10 mouse cellular contexts compared by ENCODE assay signal in genomic region chr10:105714844-105715243, GRCm38 (mm10).
A peak's percentile ranks its signal among the peaks of the same experiment; 100 is the strongest.
DNase-seq lines count a peak whose midpoint lies in the region; ATAC-seq and TF ChIP-seq lines count a peak whose summit lies in the region.
"Had no signal": no experiment of that assay in that cellular context is flagged by ENCODE, and none has a peak within 500 bp of the region (broad histone marks: within the 10 kb centered on the region; RNA-seq: fewer than 3 reads in every experiment).

No protein-coding gene starts in this region.

- no peak overlapping the region for H3K9ac ChIP-seq in hindbrain, embryonic 14.5 days
- H3K9ac ChIP-seq in hindbrain, embryonic 16.5 days (ENCODE audit: low read depth, low read length): no peak overlapping the region
- H3K9ac ChIP-seq in MEL (ENCODE audit: control insufficient read depth, low read depth, low read length, poor library complexity, severe bottlenecking): no peak overlapping the region
- H3K9ac ChIP-seq: lung, embryonic 15.5 days had no signal

- peak; percentile 80 for TF ChIP-seq RAD21 in MEL (IDR thresholded peaks at IDR 0.05; ENCODE audit: low read depth, low read length)

- WGBS in hindbrain, embryonic 14.5 days: 8% methylated on average over 6 of the region's 6 CpGs
- WGBS in hindbrain, embryonic 16.5 days: 10% methylated on average over 6 of the region's 6 CpGs
- WGBS in heart, embryonic 10.5 days: 17% methylated on average over 6 of the region's 6 CpGs

- H3K4me1 ChIP-seq in hindbrain, embryonic 14.5 days (replicated peaks; ENCODE audit: control insufficient read depth, insufficient read depth, low read length): no peaks in the 10 kb centered on the region
- no peaks in the 10 kb centered on the region for H3K4me1 ChIP-seq in hindbrain, embryonic 16.5 days (ENCODE audit: control insufficient read depth, insufficient read depth, low read depth, low read length)
- no peaks in the 10 kb centered on the region for H3K4me1 ChIP-seq in MEL (ENCODE audit: control insufficient read depth in 1 of 2, insufficient read depth in 2 of 2, low read length in 2 of 2)
- no peaks in the 10 kb centered on the region for H3K4me1 ChIP-seq in heart, embryonic 10.5 days
- H3K4me1 ChIP-seq: lung, embryonic 15.5 days had no signal

- no peak overlapping the region for H3K4me3 ChIP-seq in hindbrain, embryonic 14.5 days (replicated peaks; ENCODE audit: low read length)
- no peak overlapping the region for H3K4me3 ChIP-seq in hindbrain, embryonic 16.5 days (ENCODE audit: low read length)
- no peak overlapping the region for H3K4me3 ChIP-seq in MEL (ENCODE audit: control insufficient read depth in 1 of 2, insufficient read depth in 1 of 2, low read depth in 2 of 2, low read length in 2 of 2)
- no peak overlapping the region for H3K4me3 ChIP-seq in heart, embryonic 10.5 days
- H3K4me3 ChIP-seq: erythroblast, embryonic 14.5 days; lung, embryonic 15.5 days had no signal

- TF ChIP-seq CTCF in MEL (IDR thresholded peaks at IDR 0.05 in 2 of 3, conservative IDR thresholded peaks at IDR 0.05 in 1 of 3; ENCODE audit: control insufficient read depth in 1 of 3, insufficient read depth in 1 of 3, low read depth in 2 of 3, low read length in 3 of 3, poor library complexity in 1 of 3, severe bottlenecking in 1 of 3): peak; percentile 25 to 76 (median 66); a peak in 5 of 6 replicates

- no peak overlapping the region for H3K27ac ChIP-seq in hindbrain, embryonic 14.5 days
- H3K27ac ChIP-seq in hindbrain, embryonic 16.5 days (ENCODE audit: low read depth, low read length): no peak overlapping the region
- no peak overlapping the region for H3K27ac ChIP-seq in MEL (ENCODE audit: control insufficient read depth, low read depth, low read length)
- no peak overlapping the region for H3K27ac ChIP-seq in heart, embryonic 10.5 days
- H3K27ac ChIP-seq: lung, embryonic 15.5 days had no signal

- H3K27me3 ChIP-seq in hindbrain, embryonic 14.5 days (ENCODE audit: control insufficient read depth, insufficient read depth, low read length): no peaks in the 10 kb centered on the region
- H3K27me3 ChIP-seq in hindbrain, embryonic 16.5 days (replicated peaks; ENCODE audit: control insufficient read depth, insufficient read depth, low read length): no peaks in the 10 kb centered on the region
- no peaks in the 10 kb centered on the region for H3K27me3 ChIP-seq in MEL (ENCODE audit: control insufficient read depth in 1 of 2, insufficient read depth in 2 of 2, low read length in 2 of 2)
- H3K27me3 ChIP-seq in heart, embryonic 10.5 days (ENCODE audit: insufficient read depth, poor library complexity, severe bottlenecking): no peaks in the 10 kb centered on the region
- H3K27me3 ChIP-seq: lung, embryonic 15.5 days had no signal

- DNase-seq in hindbrain, embryonic 14.5 days (ENCODE audit: low spot score): peak; percentile 86
- DNase-seq in 3T3-L1 (ENCODE audit: low read depth, low spot score) (peak; percentile 45), MEL (ENCODE audit: low read depth, low spot score) (peak; percentile 57)
- peak; percentile 41 for DNase-seq in embryo, embryonic 11.5 days (ENCODE audit: low read depth, low spot score)
- DNase-seq in lung, postnatal 14 days: peak; percentile 7
- DNase-seq in gastrocnemius, postnatal 10 days: no peak
- no peak for DNase-seq in heart, embryonic 10.5 days (ENCODE audit: low spot score)

- H3K4me2 ChIP-seq in hindbrain, embryonic 14.5 days (replicated peaks): no peak overlapping the region
- no peak overlapping the region for H3K4me2 ChIP-seq in hindbrain, embryonic 16.5 days (ENCODE audit: low read length)
- H3K4me2 ChIP-seq: lung, embryonic 15.5 days had no signal

- H3K9me3 ChIP-seq in hindbrain, embryonic 14.5 days (ENCODE audit: control insufficient read depth, low read length): no peaks in the 10 kb centered on the region
- H3K9me3 ChIP-seq in hindbrain, embryonic 16.5 days (ENCODE audit: control insufficient read depth, low read length): no peaks in the 10 kb centered on the region
- H3K9me3 ChIP-seq in MEL (replicated peaks; ENCODE audit: insufficient read depth, low read length): no peaks in the 10 kb centered on the region
- no peaks in the 10 kb centered on the region for H3K9me3 ChIP-seq in heart, embryonic 10.5 days
- H3K9me3 ChIP-seq: lung, embryonic 15.5 days had no signal

- ATAC-seq in hindbrain, embryonic 14.5 days (ENCODE audit: low FRiP score): no peak
- ATAC-seq in hindbrain, embryonic 16.5 days: no peak

- no peaks in the 10 kb centered on the region for H3K79me2 ChIP-seq in MEL (ENCODE audit: control insufficient read depth, insufficient read depth, low read length, poor library complexity)

- TF ChIP-seq POLR2A in MEL (IDR thresholded peaks at IDR 0.05; ENCODE audit: control insufficient read depth in 1 of 2, insufficient read depth in 1 of 2, low read depth in 1 of 2, low read length in 2 of 2, poor library complexity in 1 of 2): no peak

- TF ChIP-seq EP300 in MEL (IDR thresholded peaks at IDR 0.05; ENCODE audit: low read depth in 1 of 2, low read length in 2 of 2): no peak

- no peaks in the 10 kb centered on the region for H3K36me3 ChIP-seq in hindbrain, embryonic 14.5 days (replicated peaks; ENCODE audit: control insufficient read depth, insufficient read depth)
- H3K36me3 ChIP-seq in hindbrain, embryonic 16.5 days (ENCODE audit: control insufficient read depth, insufficient read depth, low read length): no peaks in the 10 kb centered on the region
- no peaks in the 10 kb centered on the region for H3K36me3 ChIP-seq in MEL (ENCODE audit: control insufficient read depth in 1 of 2, insufficient read depth in 2 of 2, low read length in 2 of 2)
- no peaks in the 10 kb centered on the region for H3K36me3 ChIP-seq in heart, embryonic 10.5 days
- H3K36me3 ChIP-seq: lung, embryonic 15.5 days had no signal

TF ChIP-seq in MEL, 35 proteins besides CTCF, POLR2A, EP300 and RAD21:
- TF ChIP-seq MYC (IDR thresholded peaks at IDR 0.05; ENCODE audit: low read depth, low read length) (no peak), JUND (IDR thresholded peaks at IDR 0.05; ENCODE audit: low read depth, low read length) (no peak), USF2 (IDR thresholded peaks at IDR 0.05; ENCODE audit: borderline replicate concordance in 1 of 2, insufficient read depth in 1 of 2, low read depth in 1 of 2, low read length in 2 of 2) (no peak), MEF2A (IDR thresholded peaks at IDR 0.05; ENCODE audit: extremely low read depth, insufficient replicate concordance, low read depth, low read length, poor library complexity, severe bottlenecking) (no peak), ZC3H11A (IDR thresholded peaks at IDR 0.05; ENCODE audit: low read depth, low read length) (peak; percentile 66), ZKSCAN1 (IDR thresholded peaks at IDR 0.05; ENCODE audit: low read depth, low read length) (no peak), KAT2A (conservative IDR thresholded peaks at IDR 0.05; ENCODE audit: low read depth, low read length) (no peak), ZNF384 (IDR thresholded peaks at IDR 0.05; ENCODE audit: low read depth, low read length) (no peak), MAFK (IDR thresholded peaks at IDR 0.05; ENCODE audit: borderline replicate concordance, low read depth, low read length) (peak; percentile 97), ETS1 (IDR thresholded peaks at IDR 0.05; ENCODE audit: low read depth, low read length) (no peak), SMC3 (IDR thresholded peaks at IDR 0.05; ENCODE audit: low read depth, low read length) (peak; percentile 74)

Comparison
In these comparisons a context has a peak if more than half of its experiments do, and no peak if none do; other contexts are left out.
1. DNase-seq: peak in hindbrain, embryonic 14.5 days (single experiment), 3T3-L1 (single experiment), MEL (single experiment), embryo, embryonic 11.5 days (single experiment) and lung, postnatal 14 days (single experiment); none in gastrocnemius, postnatal 10 days (single experiment) and heart, embryonic 10.5 days (single experiment).